Mouse (Mus musculus) common myeloid progenitor, adult 5-6 weeks (primary cell): ENCODE measurements around the gene Gdpd5. TPM values are rescaled to one million over a fixed set of nuclear protein-coding genes. Genes with fewer than 3 reads are reported as not detected.
"Not testable (repeated sequence)": the region's sequence is repeated elsewhere in the genome, so short reads cannot be mapped to it uniquely, and the experiment has no call there.

Experiments
- ATAC-seq: replicated peaks from 2 replicates; pipeline ENCODE4 v1.8.0; 2016; ENCODE audit warnings: low read depth, mild to moderate bottlenecking, moderate TSS enrichment, inconsistent platforms; ENCODE audit not compliant: poor library complexity, severe bottlenecking
- total RNA-seq: library from RNA; stranded (forward); fragments of 200-1000, 187-1606 nt; gene quantifications from 2 replicates; pipeline ENCODE4 v1.2.3, GENCODE M21; 2017

The Gdpd5 gene
- total RNA-seq, 1 experiment from 2014 or later = not detected

GRCm38 (mm10) chr7:99362137-99362536 is 19.1 kb upstream of the Gdpd5 start:
- no peak for ATAC-seq

- ATAC-seq = peak; percentile 73; the same call in 1 of the 2 replicates
Measured at GRCm38 (mm10) chr7:99365069-99365468, 16.1 kb upstream of the Gdpd5 start.

DNA sequence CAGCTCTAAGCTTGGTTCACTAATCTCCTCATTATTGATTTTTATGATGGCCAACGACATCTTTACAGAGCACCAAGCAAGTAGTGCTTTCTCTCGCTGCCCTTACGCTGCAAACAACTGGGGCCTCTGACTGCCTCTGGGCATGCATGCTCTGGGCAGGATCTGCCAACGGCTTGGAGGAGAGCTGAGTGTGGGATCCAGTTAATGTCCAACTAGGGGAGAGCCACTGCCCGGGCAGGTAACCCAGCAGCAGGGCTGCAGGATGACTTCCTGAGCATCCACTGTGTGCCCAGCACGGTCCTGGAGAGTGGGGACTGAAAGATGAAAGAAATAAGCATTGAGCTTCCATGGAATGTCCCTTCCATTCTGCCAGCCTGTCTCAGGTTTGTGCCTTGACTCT is 14.5 kb upstream of the Gdpd5 start:
- ATAC-seq = no peak

- not testable (repeated sequence) for ATAC-seq
Measured at GRCm38 (mm10) chr7:99374325-99374724, 6.9 kb upstream of the Gdpd5 start.

- ATAC-seq = peak; percentile 61; the same call in 1 of the 2 replicates
Measured at GRCm38 (mm10) chr7:99375455-99375854, 5.8 kb upstream of the Gdpd5 start.

- no peak for ATAC-seq
Measured at GRCm38 (mm10) chr7:99378870-99379269, 2.3 kb upstream of the Gdpd5 start.

DNA sequence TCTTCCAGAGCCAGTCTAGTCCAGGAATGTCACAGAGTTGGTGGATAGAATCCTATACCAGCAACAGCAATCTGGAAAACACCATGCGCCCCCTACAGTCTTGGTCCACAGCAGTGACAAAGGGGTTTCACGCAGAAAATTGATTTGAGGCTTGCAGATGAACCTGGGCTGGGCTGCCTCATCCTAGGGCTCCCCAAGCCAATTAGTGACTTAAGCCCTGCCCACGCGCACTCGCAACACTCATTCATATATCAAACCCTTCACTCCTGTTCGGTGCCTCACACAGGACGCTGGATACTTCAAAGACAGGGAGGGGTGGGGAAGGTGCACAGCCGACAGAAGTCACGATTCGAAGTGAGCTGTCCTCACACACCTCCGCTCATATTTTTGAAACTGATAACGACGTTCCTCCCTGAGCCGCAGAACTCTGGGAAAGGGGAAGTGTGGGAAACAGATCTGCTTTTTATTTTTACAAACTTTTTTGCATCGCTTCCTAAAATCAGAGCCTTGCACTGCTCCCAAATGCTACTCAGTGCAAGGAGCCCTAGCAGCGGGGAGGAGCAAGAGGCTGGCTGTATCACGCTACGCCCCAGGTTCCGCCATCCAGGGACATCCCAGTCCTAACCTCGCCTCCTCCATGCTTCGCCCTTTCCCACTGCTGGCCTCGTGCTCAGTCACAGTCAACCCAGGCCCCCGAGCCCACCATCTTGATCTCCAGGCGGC is 562 bp upstream of the Gdpd5 start:
- peak; percentile 50 for ATAC-seq

DNA sequence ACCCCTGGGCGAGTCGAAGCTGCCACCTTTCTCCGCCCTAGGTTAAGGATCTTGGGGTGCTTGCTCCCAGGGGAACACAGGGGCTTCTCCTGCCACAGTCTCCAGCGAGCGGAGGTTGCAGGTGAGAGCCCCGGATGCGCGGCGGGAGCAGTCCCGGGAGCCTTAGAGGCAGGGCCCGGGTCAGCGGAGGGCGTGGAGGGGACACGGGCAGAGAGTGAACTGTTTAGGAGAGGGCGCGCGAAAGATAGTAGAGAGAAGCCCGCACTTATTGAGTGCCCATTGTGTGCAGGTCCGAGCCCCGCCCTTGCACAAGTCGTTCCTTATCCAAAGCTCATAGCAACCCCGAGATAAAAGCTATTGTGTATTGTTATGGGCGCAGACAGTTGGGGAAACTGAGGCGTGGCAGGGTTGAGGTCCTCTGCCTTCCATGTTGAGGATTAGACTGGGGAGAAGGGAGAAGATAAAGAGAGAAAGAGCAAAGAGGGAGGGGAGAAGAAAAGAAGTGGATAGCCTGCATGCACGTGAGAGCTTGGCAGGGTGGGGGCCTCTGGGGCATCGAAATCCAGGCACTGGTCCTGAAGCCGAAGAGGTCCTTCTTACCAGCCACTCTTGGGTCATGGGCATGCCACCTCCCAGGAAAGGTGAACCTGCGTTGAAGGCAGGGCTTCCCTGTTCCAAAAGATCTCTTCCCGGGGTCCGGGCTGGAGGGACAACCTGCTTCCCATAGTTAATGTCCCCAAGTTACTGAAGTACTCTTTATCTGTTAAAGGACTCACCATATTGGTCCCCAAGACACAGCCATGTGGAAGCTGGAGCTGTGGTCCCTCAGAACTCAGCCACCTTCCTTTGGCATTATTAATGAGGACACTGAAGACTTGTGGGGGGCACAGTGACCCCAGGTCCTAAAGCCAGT is 1.1 kb downstream of the Gdpd5 start:
- ATAC-seq = no peak

- ATAC-seq = no peak
Measured at GRCm38 (mm10) chr7:99383246-99383645, 2.0 kb downstream of the Gdpd5 start.

GRCm38 (mm10) chr7:99384101-99384611 is 2.9 kb downstream of the Gdpd5 start:
- ATAC-seq = no peak

DNA sequence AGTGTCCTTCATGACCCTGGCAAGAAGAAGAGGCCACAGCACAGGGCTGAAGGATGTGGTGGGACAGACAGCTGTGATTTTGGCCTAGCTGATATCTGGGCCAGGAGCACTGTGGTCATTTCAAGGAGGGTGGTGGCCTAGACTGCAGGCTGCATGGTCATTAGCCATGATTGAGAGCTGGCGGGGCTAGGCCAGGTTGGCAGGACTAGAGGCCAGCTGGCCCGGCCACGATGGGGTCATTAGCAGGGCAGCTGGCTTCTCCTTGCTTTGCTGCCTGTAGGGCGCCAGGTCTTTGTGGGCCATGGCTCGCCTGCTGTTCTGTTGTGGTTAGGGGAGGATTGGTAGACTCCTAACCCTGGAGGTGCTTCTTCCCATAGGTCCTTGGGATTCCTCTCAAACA is 4.8 kb downstream of the Gdpd5 start:
- no peak for ATAC-seq

DNA sequence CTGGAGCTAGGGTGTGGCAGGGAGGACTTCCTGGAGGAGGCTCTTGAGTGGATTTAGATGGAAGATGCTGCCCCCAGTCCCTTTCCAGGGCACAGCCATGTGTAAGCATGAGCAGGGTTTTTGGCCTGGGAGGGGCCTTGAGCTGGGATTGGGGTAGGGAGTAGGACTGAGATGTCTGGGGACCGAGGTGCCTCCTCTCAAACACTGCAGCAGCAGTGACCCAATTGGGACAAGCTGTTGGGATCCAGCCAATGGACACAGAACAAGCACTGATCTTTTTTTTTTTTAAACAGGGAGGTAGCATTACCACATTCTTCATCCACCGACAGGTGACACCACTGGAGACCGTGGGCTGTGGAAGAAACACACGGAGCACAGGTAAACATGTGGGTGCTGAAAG is 5.6 kb downstream of the Gdpd5 start:
- no peak for ATAC-seq

- ATAC-seq = no peak
Measured at GRCm38 (mm10) chr7:99387356-99387755, 6.1 kb downstream of the Gdpd5 start.

- ATAC-seq = no peak
Measured at GRCm38 (mm10) chr7:99390559-99390958, 9.3 kb downstream of the Gdpd5 start.

GRCm38 (mm10) chr7:99392696-99393095 is 11.5 kb downstream of the Gdpd5 start:
- no peak for ATAC-seq

GRCm38 (mm10) chr7:99393711-99394325 is 12.6 kb downstream of the Gdpd5 start:
- ATAC-seq = no peak

DNA sequence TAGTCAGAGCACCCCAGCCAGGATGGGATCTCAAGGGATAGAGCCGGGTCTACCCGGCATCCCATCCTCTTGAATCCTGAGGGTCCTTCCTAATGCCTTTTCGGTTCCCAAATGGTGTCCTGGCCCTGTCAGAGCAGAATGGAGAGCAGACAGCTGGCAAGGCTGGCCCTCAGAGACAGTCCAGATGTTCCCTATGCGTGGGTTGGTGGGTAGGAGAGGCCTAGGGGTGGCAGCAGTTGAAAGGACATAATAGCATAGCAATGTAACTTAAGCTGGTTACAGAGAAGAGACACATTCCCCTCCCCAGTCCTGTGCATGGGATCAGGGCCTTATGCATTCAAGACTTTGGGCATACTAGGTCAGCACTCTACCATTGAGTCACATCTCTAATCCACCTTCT is 14.2 kb downstream of the Gdpd5 start:
- ATAC-seq = no peak

GRCm38 (mm10) chr7:99395908-99396616 is 14.8 kb downstream of the Gdpd5 start:
- no peak for ATAC-seq

DNA sequence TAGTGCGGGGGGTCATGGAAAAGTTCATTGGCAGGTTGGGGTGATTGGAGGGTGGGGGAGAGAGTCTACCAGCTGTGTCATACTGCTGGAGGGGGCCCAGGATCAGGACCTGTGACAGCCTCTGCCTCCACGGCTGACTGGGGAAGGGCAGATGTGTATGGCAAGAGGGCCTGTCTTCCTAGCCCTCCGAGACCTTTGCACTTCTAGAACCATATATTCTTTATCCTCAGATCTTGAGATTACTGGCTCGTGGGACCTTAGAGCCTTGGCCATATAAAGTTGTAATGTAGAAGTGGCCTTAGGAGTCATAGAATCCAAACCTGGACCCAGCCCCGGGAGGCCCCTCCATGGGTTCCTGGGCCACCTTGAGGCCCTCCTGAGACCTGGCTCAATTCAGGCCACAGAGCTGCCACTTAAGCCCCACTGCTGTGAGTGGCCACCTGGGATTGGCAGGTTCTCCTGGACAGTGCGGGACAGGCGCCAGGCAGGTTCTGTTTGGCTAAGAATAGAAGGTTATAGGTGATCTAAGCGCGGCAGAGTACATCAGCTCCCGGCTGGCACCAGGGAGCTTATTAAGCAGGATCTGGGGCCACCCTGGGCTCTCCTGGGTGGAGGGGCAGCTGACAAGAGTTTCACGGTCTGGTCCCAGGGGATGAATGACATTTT is 15.9 kb downstream of the Gdpd5 start:
- ATAC-seq = no peak
